Mouse (Mus musculus) c-Kit-positive CD71-positive TER-119-positive erythroid progenitor cells, embryonic 14.5 days (primary cell): Measurements from ENCODE around the gene Magi2.
"Not testable (repeated sequence)": the region's sequence is repeated elsewhere in the genome, so short reads cannot be mapped to it uniquely, and the experiment has no call there.

Experiments used
- DNase-seq: peaks from one replicate; pipeline ENCODE4 v3.0.0-alpha.2; 2013; ENCODE audit warnings: low spot score

Gene Magi2

GRCm38 (mm10) chr5:20703971-20704575 is 1477.2 kb downstream of the Magi2 start:
- no peak for DNase-seq

GRCm38 (mm10) chr5:20704886-20705285 is 1478.0 kb downstream of the Magi2 start:
- no peak for DNase-seq

DNA sequence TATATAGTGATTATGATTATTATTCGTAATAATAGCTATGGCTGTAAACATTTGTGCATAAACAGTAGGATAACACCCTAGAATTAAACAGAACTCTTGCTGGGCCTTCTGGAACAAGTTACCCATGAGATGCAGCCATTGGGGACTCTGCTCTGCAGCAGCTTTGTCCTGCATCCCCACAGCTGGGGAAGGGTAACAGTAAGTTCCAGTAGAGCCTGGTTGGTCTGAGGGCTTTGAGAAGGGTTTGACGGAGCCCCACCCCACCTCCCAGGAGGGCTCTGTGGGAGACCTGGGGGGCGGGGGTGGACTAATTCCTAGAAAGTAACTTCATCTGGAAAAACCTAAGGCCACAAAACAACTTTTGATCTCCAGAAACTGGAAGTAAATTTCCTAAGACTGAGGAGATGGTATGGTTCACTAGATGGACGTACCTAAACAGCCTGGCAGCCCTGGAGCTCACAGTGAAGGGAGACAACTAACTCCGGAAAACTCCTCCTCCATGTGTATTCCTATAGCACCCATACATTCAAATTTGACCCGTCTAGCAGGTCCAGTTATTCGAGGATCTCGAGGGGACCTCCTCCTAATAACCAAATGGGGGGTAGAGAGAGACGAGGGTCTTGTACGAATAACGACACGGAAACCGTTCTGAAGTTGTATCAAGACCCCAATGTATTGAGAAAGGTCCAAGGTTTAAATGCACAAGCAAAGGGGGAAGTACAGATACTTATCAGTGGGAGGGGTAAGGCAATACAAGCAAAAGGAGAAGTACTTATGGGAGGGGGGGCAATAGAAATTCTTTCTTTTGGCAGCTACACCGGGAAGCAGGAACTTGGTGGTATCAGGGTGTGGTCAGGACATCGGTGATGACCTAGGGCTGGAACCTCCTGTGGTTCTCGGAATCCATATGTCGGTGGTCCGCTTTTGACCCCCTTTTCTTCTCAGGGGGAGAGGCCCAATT is 1479.8 kb downstream of the Magi2 start:
- DNase-seq, result not testable (repeated sequence)

DNA sequence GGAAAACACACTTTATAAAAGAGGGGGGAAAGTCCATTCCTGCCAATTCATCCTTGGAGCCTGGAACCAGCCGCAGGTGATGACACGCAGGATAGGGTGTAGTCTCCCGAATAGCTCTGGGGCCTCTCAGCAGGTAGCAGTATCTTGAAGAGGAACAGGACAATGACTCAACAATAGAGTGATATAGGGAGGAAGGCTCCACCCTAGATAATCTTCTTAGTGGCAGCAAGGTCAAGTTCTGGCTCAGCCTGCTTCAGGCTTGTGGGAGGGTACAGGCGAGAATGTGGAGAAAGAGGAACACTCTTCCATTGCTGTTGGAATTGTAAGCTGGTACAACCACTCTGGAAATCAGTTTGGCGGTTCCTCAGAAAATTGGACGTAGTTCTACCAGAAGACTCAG is 1484.0 kb downstream of the Magi2 start:
- DNase-seq, result not testable (repeated sequence)

GRCm38 (mm10) chr5:20714619-20715018 is 1487.8 kb downstream of the Magi2 start:
- not testable (repeated sequence) for DNase-seq

GRCm38 (mm10) chr5:20715980-20716379 is 1489.1 kb downstream of the Magi2 start:
- DNase-seq, result not testable (repeated sequence)

- no peak for DNase-seq
These were observed 1493.5 kb downstream of the Magi2 start for GRCm38 (mm10) chr5:20720201-20720900.

- DNase-seq, result not testable (repeated sequence)
These were observed 1496.4 kb downstream of the Magi2 start for GRCm38 (mm10) chr5:20723226-20723625.

GRCm38 (mm10) chr5:20738795-20739194 is 1512.0 kb downstream of the Magi2 start:
- no peak for DNase-seq

GRCm38 (mm10) chr5:20741193-20741592 is 1514.4 kb downstream of the Magi2 start:
- DNase-seq, result no peak

DNA sequence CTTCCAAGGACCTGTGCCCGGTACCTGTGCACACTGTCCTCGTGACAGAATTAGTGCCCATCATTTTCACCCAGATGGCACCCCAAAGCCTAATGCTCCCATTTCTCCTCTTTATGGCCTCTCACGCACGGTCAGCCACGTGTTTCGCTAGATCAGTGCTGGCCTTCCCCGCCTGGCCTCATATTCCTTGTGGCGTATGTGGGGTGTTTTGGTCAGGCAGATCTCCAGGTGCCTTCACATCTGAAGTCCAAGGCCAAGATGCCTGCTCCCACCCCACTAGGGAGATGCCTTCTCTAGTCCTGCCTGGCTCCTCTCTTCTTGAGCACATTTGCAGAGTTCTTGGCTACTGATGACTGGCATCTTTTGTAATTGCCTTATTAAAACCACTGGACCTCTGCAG is 1515.1 kb downstream of the Magi2 start:
- DNase-seq, result no peak

DNA sequence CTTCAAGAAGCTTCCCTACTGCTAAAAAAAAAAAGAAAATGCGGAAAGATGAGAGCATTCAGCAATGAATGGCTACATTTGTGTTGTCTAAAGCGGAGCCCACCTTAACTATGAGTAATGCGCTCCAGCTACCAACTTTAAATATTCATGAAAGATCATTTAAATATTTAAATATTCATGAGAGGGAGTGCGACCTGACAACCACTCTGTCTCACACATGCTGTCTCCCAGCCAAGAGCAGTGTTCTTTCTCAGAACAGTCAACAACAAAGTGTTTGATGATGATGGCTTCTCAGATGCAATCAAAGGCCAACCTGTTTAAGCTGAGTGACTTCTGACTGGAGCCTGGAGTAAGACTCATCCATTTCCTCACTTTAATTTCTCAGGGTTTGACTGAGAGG is 1521.3 kb downstream of the Magi2 start:
- DNase-seq, result no peak

DNA sequence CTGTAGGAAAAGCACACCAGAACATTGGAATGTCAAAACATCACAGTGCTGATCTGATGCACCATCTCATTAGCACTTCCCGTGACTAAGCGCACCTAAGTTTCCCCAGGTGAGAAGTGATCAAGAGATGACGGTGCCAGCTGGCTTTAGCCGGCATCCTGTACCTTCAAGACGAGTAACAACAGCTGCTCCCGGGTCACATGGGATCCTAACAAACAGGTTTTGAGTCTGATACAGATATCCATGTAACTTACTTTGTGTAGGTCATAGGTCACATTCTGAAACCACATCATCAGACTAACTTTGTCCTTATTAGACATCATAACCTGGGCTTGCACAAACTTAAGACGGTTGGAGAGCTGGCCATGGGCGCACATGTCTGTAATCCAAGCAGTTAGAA is 1522.0 kb downstream of the Magi2 start:
- no peak for DNase-seq

- no peak for DNase-seq
These were observed 1522.7 kb downstream of the Magi2 start for GRCm38 (mm10) chr5:20749535-20749934.

- no peak for DNase-seq
These were observed 1524.2 kb downstream of the Magi2 start for GRCm38 (mm10) chr5:20751000-20751399.

DNA sequence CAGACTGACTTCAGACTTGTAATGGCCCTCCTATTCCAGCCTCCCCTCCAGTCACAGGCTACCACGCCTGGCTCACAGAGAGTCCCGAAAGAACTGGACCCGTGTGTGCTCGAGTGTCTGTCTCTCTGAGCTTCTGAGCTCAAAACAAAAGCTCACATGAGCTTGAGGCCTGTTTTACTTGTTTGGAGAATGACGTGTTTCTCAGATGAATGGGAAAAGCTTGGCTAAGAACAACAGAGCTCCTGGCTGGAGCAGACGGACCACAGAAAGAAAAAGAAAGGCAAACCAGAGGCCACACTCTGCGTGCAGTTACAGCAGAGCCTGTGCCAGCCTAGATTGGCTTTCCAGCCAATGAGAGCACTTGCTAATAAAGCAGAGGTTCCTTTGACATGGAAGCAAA is 1524.9 kb downstream of the Magi2 start:
- no peak for DNase-seq

GRCm38 (mm10) chr5:20753096-20753495 is 1526.3 kb downstream of the Magi2 start:
- no peak for DNase-seq

DNA sequence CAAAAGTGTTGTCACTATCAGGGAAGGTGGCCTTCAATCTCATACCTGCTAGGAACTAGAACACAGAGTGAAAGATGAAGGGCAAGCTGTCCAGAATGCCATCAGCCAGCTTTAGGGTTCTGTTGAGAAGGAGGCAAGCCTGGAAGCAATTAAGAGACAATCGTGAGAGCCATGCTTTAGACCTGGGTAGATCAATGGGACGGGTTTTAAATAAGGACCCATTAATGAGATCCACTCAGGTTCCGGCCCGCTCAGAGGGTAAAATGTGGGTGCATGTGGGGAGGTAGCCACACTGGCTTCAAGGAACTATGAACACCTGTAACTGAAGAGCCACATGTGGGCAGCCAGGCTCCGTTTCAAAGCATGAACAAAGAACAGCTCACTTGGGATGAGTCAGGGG is 1527.1 kb downstream of the Magi2 start:
- no peak for DNase-seq
